Mouse (Mus musculus) testis, postnatal 14 days (tissue): Measurements from ENCODE around the gene Slc24a2.

ENCODE experiments used
- DNase-seq: peaks from one replicate; pipeline ENCODE4 v3.0.0; 2021; ENCODE audit warnings: low spot score

Gene Slc24a2

DNA sequence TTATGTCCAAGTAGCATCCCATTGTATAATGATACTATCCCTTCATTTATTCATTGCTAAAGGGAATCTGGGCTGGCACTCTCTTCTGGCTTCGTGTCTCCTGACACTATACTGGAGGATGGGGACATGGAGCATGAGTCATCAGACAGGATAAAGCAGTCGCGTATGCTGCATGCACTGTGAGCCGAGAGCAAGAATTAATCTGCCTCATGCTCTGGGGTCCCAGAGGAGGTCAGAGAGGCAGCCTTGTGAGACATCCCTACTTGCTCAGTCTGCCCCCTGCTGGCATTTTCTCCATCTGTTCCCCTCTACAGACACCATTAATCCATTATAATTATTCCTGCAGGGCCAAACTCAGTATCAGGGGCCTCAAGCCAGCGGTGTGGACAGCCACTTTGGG, 276.8 kb downstream of the Slc24a2 start:
- DNase-seq = no peak

DNA sequence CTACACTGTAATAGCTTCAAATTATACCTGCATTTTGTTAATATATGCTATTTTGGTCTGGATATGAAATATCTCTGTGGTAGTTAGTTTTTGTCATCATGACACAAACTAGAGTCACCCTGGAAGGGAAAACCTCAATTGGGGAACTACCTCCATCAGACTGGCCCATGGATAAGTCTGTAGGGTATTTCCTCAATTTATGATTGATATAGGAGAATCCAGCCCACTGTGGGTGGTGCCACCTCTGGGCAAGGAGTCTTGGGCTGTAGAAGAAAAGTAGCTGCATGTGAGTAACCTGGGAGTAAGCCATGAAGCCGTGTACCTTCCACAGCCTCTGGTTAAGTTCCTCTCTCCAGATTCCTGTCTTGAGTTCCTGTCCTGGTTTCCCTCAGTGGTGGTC, 281.5 kb downstream of the Slc24a2 start:
- no peak for DNase-seq

DNA sequence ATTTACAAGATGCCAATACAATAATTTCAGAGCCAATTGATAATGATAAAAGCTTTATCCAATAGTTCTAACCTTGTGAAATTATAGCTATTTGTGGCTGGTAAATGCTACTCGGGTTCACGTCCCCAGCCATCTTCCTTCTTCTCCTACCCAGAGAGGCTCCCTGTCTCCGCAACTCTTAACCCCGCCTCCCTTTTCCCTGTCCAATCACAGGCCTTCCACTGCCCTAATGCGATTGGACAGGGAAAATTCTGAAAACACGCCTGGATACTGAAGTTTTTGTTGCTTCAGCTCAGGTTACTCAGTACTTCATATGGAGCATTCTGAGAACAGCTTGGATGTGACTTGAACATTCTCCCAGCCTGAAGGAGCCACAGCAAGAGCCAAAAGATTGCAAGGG, 287.0 kb downstream of the Slc24a2 start:
- peak; percentile 20 for DNase-seq

- no peak for DNase-seq
Measured at GRCm38 (mm10) chr4:86942656-86943055, 287.6 kb downstream of the Slc24a2 start.

DNA sequence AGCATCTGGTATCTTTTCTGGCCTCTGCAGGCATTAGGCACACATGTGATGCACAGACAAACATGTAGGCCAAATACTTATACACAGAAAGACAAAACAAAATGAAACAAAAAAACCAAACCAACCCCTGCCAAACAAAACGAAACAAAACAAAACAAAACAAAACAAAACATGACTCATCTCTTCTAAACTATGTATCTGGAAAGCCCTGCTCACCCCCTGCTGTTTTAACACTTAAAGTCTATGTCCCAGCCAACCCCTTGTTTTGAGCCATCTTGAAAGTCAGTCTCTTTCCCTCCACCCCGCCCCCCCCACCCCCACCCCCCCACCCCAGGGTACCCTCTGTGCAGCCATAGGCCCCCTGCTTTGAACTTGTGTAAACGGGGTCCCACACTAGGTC, 293.6 kb downstream of the Slc24a2 start:
- no peak for DNase-seq

DNA sequence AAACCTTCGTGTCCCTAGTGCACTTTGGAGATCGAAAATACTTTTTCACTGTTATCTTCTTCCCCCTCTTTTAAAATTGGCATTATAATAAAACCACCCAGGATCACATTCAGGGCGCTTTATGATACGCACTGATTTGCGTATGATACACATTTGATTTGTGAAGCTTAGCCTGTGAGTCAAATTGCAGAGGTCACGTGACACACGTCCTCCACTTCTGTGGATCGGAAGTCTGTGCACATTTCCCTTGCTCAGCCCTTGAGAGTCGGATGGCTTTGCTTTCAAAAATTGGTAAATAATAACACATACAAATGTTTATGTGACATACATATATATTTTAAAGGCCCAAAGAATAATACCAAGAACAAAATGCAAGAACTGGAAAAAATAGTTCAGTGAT, 294.1 kb downstream of the Slc24a2 start:
- no peak for DNase-seq
